Mouse (Mus musculus): Measurements from ENCODE around the gene Dgkk.

DNA sequence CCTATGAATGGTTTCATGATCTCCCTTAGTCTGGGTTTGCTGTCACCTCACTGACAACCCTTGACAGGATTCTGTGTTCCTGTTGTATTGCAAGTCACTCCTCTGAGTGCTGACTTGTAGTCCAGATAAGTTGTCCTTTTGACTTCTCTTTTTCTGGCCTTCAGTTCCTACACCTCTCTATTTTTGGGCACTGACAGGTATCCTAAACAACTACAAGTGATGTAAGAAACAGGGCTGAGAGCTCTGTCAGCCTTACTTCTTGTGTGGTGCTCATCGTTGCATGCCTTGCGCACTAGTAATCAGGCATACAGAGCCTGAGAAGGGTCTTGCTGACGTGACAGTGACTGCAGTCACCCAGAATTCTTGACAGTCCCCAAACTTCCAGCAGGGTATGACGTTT lies 147.1 kb downstream of the Dgkk start:
- TF ChIP-seq CTCF (IDR thresholded peaks at IDR 0.05; ENCODE audit: low read depth) (no peak), EP300 (IDR thresholded peaks at IDR 0.05; ENCODE audit: low read depth) (peak; percentile 97)

All from heart, postnatal 0 days (tissue).